Mouse (Mus musculus) embryonic facial prominence, embryonic 11.5 days (tissue): ENCODE data around the gene Slc51b. TPM values are rescaled to one million over a fixed set of nuclear protein-coding genes. Genes with fewer than 3 reads are reported as not detected.

Source experiments
- polyA plus RNA-seq: library from polyadenylated mRNA; unstranded; fragments of >200 nt; fragmentation: Nextera tagmentation; extraction: Ambion mirVana; gene quantifications from 2 replicates; pipeline ENCODE4 v1.2.1, GENCODE M21; 2014

Gene Slc51b
- polyA plus RNA-seq, 1 experiment from 2014 or later: not detected

Other genes with a start within 250 kb of the Slc51b start
- 4.9 and 5.7 TPM in 2 replicates for gene Parp16, start 227.6 kb downstream of the Slc51b start, polyA plus RNA-seq
- 0.21 TPM in 2 replicates for gene Cilp, start 157.8 kb downstream of the Slc51b start, polyA plus RNA-seq
- gene Clpx, start 128.7 kb downstream of the Slc51b start, polyA plus RNA-seq: 60.1 and 64.3 TPM in 2 replicates
- 13.9 and 18.5 TPM in 2 replicates for gene Pdcd7, start 76.9 kb downstream of the Slc51b start, polyA plus RNA-seq
- 0.31 TPM in 1 of 2 replicates, not detected in the other for gene Ubap1l, start 61.9 kb downstream of the Slc51b start, polyA plus RNA-seq
- gene Kbtbd13, start 31.3 kb downstream of the Slc51b start, polyA plus RNA-seq: 1.2 and 1.3 TPM in 2 replicates
- 7.6 and 9.8 TPM in 2 replicates for gene Rasl12, start 24.4 kb downstream of the Slc51b start, polyA plus RNA-seq
- 20.0 and 20.8 TPM in 2 replicates for gene Mtfmt, start 12.8 kb upstream of the Slc51b start, polyA plus RNA-seq
- gene Spg21, start 38.0 kb upstream of the Slc51b start, polyA plus RNA-seq: 143 and 157 TPM in 2 replicates
- gene Ankdd1a, start 97.2 kb upstream of the Slc51b start, polyA plus RNA-seq: not detected in 2 replicates
- gene Plekho2, start 157.1 kb upstream of the Slc51b start, polyA plus RNA-seq: 10.6 and 11.2 TPM in 2 replicates
- gene Pif1, start 164.2 kb upstream of the Slc51b start, polyA plus RNA-seq: 9.7 and 10.4 TPM in 2 replicates
- 20.4 and 25.8 TPM in 2 replicates for gene Rbpms2, start 206.7 kb upstream of the Slc51b start, polyA plus RNA-seq
- gene Oaz2, start 245.0 kb upstream of the Slc51b start, polyA plus RNA-seq: 213 and 232 TPM in 2 replicates